Mouse (Mus musculus): ENCODE measurements around the gene Ttc25.
"Not testable (repeated sequence)": the region's sequence is repeated elsewhere in the genome, so short reads cannot be mapped to it uniquely, and the experiment has no call there.

The Ttc25 gene

GRCm38 (mm10) chr11:100570430-100571201, 25.2 kb downstream of the Ttc25 start:
- peak; percentile 31 for DNase-seq (ENCODE audit: low read depth, low spot score)

DNA sequence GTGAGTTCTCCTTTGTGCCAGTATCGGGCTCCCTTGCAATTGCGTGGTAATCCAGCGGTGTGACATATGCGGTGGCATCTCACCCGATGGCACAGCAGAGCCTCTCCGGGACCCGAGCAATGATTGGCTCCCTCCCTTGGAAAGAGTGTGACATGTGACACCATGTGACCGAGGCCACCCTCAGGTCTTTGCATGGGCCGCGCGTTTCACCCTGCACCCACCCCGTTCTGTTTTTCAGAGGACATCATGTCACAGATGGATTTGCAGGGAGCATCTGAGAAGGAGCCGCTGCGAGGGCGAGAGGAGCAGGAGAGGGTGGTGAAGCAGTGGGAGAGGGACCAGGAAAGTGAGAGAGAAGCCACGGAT, 25.8 kb downstream of the Ttc25 start:
- DNase-seq (ENCODE audit: low read depth, low spot score) = no peak

GRCm38 (mm10) chr11:100574188-100574587, 28.8 kb downstream of the Ttc25 start:
- no peak for DNase-seq (ENCODE audit: low read depth, low spot score)

DNA sequence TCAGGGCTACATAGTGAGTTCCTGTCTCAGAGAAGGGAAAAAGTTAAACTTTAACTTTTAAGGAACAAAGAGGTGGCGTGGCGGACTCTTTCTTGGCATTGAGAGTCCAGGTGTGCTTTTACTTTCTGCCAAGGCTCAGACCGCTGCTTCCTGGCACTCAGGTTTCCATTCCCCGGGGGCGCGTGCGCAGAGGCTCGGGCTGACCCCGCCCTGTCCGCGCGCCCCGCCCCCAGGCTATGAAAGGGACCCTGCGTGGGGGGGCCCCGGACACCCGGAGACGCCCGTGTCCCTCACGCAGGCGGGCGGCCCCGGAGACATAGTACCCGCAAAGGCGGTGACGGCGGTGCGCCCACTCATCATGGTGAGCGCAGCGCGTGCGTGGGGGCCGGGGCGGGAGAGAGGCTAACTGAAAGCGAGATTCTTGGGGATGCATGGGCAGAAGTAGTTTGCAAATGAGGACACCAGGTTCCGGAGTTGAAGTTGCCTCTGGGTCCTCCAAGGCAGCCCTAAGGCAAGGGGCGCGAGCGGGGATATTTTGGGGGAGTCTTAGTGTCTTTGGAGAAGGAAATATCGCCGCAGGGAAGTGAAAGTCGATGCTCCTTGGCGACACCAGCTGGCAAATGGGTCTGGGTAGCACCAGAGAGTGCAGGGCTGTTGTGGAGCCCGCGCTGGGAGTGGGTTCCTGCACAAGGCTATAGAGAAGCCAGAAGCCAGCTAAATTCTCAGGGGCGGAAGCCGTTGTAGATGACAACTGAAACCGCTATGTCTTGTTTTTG, 29.5 kb downstream of the Ttc25 start, which contains the start of gene Cnp:
Gene Cnp (plus strand): TSS at position 197 of the 776 bp plus-strand sequence.
- DNase-seq (ENCODE audit: low read depth, low spot score) = no peak

DNA sequence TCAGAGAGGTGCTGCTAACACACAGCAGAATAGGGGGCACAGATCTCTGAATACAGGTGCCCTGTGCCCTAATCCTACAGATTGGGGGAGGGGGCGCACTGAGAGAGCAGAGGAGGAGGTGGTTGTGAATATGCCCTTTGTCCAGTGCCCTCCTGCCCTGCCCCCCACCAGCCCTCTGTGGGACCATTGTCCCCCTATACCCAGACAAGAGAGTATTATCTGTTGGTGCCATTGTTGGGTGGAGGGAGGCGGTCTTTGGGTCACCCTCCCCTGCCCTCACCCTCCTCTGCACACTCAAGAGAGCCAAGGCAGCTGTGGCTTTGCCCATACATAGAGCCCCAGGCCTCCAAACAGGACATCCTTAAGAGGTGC, 30.1 kb downstream of the Ttc25 start:
- no peak for DNase-seq (ENCODE audit: low read depth, low spot score)

- DNase-seq (ENCODE audit: low read depth, low spot score) = no peak
Measured at GRCm38 (mm10) chr11:100576256-100576655, 30.8 kb downstream of the Ttc25 start.

DNA sequence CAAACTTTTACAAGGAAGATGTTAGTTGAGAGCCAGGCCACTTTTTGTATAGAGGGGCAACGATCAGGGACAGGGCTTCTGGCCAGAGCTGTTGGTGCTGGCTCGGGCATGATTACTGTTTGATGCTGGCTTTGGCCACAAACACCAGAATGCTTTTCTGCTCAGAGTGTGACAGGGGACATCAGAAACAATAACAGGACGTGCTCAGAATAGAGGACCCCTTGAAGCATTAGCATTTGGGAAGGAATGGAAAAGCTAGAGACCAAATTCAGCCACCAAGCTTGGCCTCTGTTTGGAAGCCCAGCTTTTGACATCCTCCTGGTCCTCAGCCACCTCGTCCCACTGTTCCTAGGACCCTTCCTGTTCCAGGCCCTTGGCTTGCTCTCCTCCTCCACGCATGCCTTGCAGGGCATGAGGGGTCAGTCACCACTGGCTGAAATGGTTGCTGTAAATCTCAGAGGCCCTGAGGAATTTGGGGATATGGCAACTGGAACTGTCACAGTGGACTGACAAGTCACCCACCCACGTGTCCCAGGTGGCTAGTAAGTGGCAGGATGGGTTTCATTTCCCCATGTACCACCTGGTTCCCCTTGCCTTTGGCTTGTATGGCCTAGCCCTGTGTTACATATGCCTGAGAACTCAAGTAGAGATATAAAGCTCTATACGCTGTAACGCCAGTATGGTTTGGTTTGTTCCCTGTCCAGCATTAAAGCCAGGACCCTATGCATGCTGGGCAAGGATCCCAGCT, 32.6 kb downstream of the Ttc25 start:
- DNase-seq (ENCODE audit: low read depth, low spot score) = no peak

- DNase-seq (ENCODE audit: low read depth, low spot score) = no peak
Measured at GRCm38 (mm10) chr11:100579116-100579799, 33.9 kb downstream of the Ttc25 start.

DNA sequence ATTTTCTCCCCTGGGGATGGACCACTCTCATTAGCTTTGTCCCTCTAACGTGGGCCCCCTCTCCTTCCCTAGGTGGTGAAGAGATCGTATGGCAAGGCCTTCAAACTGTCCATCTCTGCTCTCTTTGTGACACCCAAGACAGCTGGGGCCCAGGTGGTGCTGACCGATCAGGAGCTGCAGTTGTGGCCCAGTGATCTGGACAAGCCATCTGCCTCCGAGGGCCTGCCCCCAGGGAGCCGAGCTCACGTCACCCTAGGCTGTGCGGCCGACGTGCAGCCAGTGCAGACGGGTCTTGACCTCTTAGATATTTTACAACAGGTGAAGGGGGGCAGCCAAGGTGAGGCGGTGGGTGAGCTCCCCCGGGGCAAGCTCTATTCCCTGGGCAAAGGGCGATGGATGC, 34.9 kb downstream of the Ttc25 start:
- no peak for DNase-seq (ENCODE audit: low read depth, low spot score)

- no peak for DNase-seq (ENCODE audit: low read depth, low spot score)
Measured at GRCm38 (mm10) chr11:100581756-100582155, 36.3 kb downstream of the Ttc25 start.

- not testable (repeated sequence) for DNase-seq (ENCODE audit: low read depth, low spot score)
Measured at GRCm38 (mm10) chr11:100582413-100582812, 37.0 kb downstream of the Ttc25 start.

- no peak for DNase-seq (ENCODE audit: low read depth, low spot score)
Measured at GRCm38 (mm10) chr11:100582836-100583235, 37.4 kb downstream of the Ttc25 start.

- no peak for DNase-seq (ENCODE audit: low read depth, low spot score)
Measured at GRCm38 (mm10) chr11:100584561-100584961, 39.2 kb downstream of the Ttc25 start.

DNA sequence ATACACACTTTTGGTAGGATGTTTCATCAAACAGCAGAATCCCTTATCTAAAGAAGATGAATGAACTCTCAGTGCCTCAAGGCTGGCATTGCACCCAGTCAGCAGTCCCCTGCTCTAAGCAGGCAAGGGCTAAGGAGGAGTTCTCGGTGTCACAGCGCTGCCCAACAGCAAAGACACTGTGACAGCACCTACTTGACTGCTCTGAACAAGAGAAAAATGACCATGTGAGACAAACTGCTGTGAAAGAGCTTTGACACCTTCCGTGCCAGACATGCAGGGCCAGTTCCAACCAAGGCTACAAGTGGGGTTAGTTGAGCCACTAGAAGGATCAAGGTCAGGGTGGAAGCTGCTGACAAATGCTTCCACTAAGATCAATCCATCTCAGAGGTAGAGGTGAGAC, 39.7 kb downstream of the Ttc25 start:
- no peak for DNase-seq (ENCODE audit: low read depth, low spot score)

DNA sequence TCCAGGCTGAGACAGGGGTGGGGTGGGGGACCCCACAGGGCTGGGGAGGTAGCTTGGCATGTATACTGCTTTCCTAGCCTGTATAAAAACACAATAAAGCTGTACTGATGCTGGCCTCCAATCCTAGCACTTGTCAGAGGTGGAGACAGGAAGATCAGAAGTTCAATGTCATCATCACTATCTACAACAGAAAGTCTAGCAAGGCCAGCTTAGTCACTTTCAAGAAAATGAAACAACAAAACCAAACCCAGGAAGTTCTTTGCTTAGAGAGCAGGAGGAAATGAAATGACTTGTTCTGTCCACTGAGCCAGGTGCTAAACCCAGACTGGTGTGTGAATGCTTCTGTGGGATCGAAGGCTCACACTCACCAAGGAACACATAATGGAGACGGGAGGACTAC, 43.1 kb downstream of the Ttc25 start:
- no peak for DNase-seq (ENCODE audit: low read depth, low spot score)

DNA sequence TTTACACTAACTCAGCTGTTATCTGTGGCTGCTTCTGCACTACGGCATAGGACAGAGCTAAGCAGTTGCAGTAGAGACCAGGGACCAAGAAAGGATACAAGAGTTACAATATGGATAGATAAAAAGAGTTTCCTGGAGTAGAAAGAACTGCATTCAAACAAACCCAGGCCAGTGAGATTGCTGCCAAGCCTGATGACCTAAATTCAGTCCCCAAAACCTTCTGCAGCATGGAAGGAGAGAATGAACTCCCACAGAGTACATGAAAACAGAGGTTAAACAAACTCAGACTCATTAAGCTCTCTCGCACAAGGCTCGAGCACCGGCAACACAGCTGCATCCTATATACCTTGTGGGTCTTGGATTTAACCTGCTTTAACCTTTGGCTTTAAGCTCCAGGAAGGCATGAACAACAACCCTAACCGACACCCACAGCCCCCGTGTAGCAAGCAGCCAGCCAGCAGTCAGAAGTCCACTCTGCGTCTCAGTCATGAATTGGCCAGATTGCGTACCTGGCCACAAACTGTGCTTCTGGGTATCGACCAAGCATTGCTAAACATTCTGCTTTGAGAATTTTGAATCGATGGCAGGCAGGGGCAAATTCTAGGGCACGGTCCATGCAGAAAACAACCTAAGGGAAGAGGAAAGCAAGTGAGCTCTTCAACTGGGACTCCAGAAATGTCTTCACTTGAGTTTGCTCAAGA, 47.1 kb downstream of the Ttc25 start:
- no peak for DNase-seq (ENCODE audit: low read depth, low spot score)

- DNase-seq (ENCODE audit: low read depth, low spot score) = no peak
Measured at GRCm38 (mm10) chr11:100594608-100595007, 49.2 kb downstream of the Ttc25 start.

- no peak for DNase-seq (ENCODE audit: low read depth, low spot score)
Measured at GRCm38 (mm10) chr11:100595533-100595932, 50.1 kb downstream of the Ttc25 start.

GRCm38 (mm10) chr11:100598074-100598473, 52.7 kb downstream of the Ttc25 start:
- DNase-seq (ENCODE audit: low read depth, low spot score) = no peak

- DNase-seq (ENCODE audit: low read depth, low spot score) = no peak
Measured at GRCm38 (mm10) chr11:100601372-100601771, 56.0 kb downstream of the Ttc25 start.

- DNase-seq (ENCODE audit: low read depth, low spot score) = no peak
Measured at GRCm38 (mm10) chr11:100603155-100603554, 57.7 kb downstream of the Ttc25 start.
